Mouse (Mus musculus) E14TG2a.4 (cell line): ENCODE data around the gene Gm49394.
A peak's percentile ranks its signal among the peaks of the same experiment; 100 is the strongest.

Source experiments
- H3K27me3 ChIP-seq: 2 replicates; pipeline ENCODE4 v1.6.1; 2014; ENCODE audit warnings: low read length, control low read depth; ENCODE audit not compliant: insufficient read depth
- H3K36me3 ChIP-seq: 2 replicates; pipeline ENCODE4 v1.6.1; 2014; ENCODE audit warnings: low read length, control low read depth; ENCODE audit not compliant: insufficient read depth
- H3K4me1 ChIP-seq: replicated peaks from 2 replicates; pipeline ENCODE4 v1.6.1; 2014; ENCODE audit warnings: low read depth, low read length, control low read depth
- H3K4me3 ChIP-seq: replicated peaks from 2 replicates; pipeline ENCODE4 v1.5.1; 2014; ENCODE audit warnings: mild to moderate bottlenecking, low read length
- H3K9me3 ChIP-seq: 2 replicates; pipeline ENCODE4 v1.6.1; 2014; ENCODE audit warnings: low read length, control low read depth
- CTCF ChIP-seq: conservative IDR thresholded peaks from 2 replicates; pipeline ENCODE4 v1.5.1; 2014; ENCODE audit warnings: low read length
- NANOG ChIP-seq: IDR thresholded peaks from 2 replicates; pipeline ENCODE4 v1.6.1; 2014; ENCODE audit warnings: borderline replicate concordance, low read length, mixed read lengths
- POU5F1 ChIP-seq: IDR thresholded peaks from 2 replicates; pipeline ENCODE4 v1.6.1; 2014; ENCODE audit warnings: low read length, borderline replicate concordance

Gene Gm49394

GRCm38 (mm10) chr7:142671067-142671466 lies 1.3 kb upstream of the Gm49394 start:
- TF ChIP-seq CTCF, result no peak
- TF ChIP-seq POU5F1, result no peak
- TF ChIP-seq NANOG, result no peak
- Histone ChIP-seq H3K4me3 (no peak overlapping the region), H3K27me3 (peaks cover 37% of the 10 kb centered on the region), H3K9me3 (peaks cover 58% of the 10 kb centered on the region), H3K36me3 (no peaks in the 10 kb centered on the region), H3K4me1 (no peaks in the 10 kb centered on the region)

GRCm38 (mm10) chr7:142668328-142668727 lies 1.4 kb downstream of the Gm49394 start:
- H3K27me3 ChIP-seq, result peaks cover 44% of the 10 kb centered on the region
- TF ChIP-seq CTCF, result no peak
- no peak for TF ChIP-seq POU5F1
- TF ChIP-seq NANOG, result no peak
- H3K9me3 ChIP-seq, result peaks cover 63% of the 10 kb centered on the region
- H3K4me3 ChIP-seq, result no peak overlapping the region
- H3K4me1 ChIP-seq, result peaks cover 15% of the 10 kb centered on the region
- H3K36me3 ChIP-seq, result no peaks in the 10 kb centered on the region

- Histone ChIP-seq H3K36me3 (no peaks in the 10 kb centered on the region), H3K9me3 (peaks cover 63% of the 10 kb centered on the region), H3K4me1 (peaks cover 15% of the 10 kb centered on the region), H3K4me3 (no peak overlapping the region), H3K27me3 (peaks cover 50% of the 10 kb centered on the region)
- TF ChIP-seq CTCF (no peak), POU5F1 (no peak), NANOG (no peak)
Measured at GRCm38 (mm10) chr7:142667521-142667920, 2.2 kb downstream of the Gm49394 start.

- peaks cover 15% of the 10 kb centered on the region for H3K4me1 ChIP-seq
- TF ChIP-seq CTCF, result no peak
- TF ChIP-seq NANOG, result no peak
- H3K4me3 ChIP-seq, result no peak within 1 kb of the TSS
- H3K36me3 ChIP-seq, result no peaks in the 10 kb centered on the region
- H3K27me3 ChIP-seq, result peaks cover 57% of the 10 kb centered on the region
- H3K9me3 ChIP-seq, result peaks cover 58% of the 10 kb centered on the region
Measured at GRCm38 (mm10) chr7:142666659-142667058, 3.1 kb downstream of the Gm49394 start, which contains the start of gene Igf2. Gene Igf2, minus strand, starts transcription at chr7:142666816.

GRCm38 (mm10) chr7:142666109-142666508 lies 3.6 kb downstream of the Gm49394 start:
- H3K4me3 ChIP-seq, result no peak overlapping the region
- peaks cover 52% of the 10 kb centered on the region for H3K9me3 ChIP-seq
- TF ChIP-seq CTCF (no peak), POU5F1 (no peak), NANOG (no peak)
- peaks cover 18% of the 10 kb centered on the region for H3K4me1 ChIP-seq
- H3K36me3 ChIP-seq, result no peaks in the 10 kb centered on the region
- H3K27me3 ChIP-seq, result peaks cover 63% of the 10 kb centered on the region

GRCm38 (mm10) chr7:142665364-142665763 lies 4.4 kb downstream of the Gm49394 start:
- Histone ChIP-seq H3K9me3 (peaks cover 46% of the 10 kb centered on the region), H3K27me3 (peaks cover 70% of the 10 kb centered on the region), H3K4me1 (peaks cover 25% of the 10 kb centered on the region), H3K4me3 (no peak overlapping the region), H3K36me3 (no peaks in the 10 kb centered on the region)
- TF ChIP-seq CTCF (no peak), NANOG (no peak), POU5F1 (no peak)

GRCm38 (mm10) chr7:142664465-142665029 lies 5.2 kb downstream of the Gm49394 start:
- Histone ChIP-seq H3K9me3 (peaks cover 37% of the 10 kb centered on the region), H3K36me3 (no peaks in the 10 kb centered on the region), H3K4me3 (no peak overlapping the region; the same call in 1 of the 2 replicates), H3K4me1 (peaks cover 33% of the 10 kb centered on the region), H3K27me3 (peaks cover 78% of the 10 kb centered on the region)
- TF ChIP-seq NANOG, result no peak
- no peak for TF ChIP-seq POU5F1

- Histone ChIP-seq H3K27me3 (peaks cover 80% of the 10 kb centered on the region), H3K4me3 (peak overlapping the region; percentile 56), H3K36me3 (no peaks in the 10 kb centered on the region), H3K4me1 (peaks cover 33% of the 10 kb centered on the region), H3K9me3 (peaks cover 33% of the 10 kb centered on the region)
- TF ChIP-seq CTCF (no peak), POU5F1 (no peak), NANOG (no peak)
Measured at GRCm38 (mm10) chr7:142663931-142664421, 5.8 kb downstream of the Gm49394 start.

GRCm38 (mm10) chr7:142663151-142663550 lies 6.6 kb downstream of the Gm49394 start:
- H3K27me3 ChIP-seq, result peaks cover 88% of the 10 kb centered on the region
- H3K9me3 ChIP-seq, result peaks cover 26% of the 10 kb centered on the region
- peaks cover 41% of the 10 kb centered on the region for H3K4me1 ChIP-seq
- TF ChIP-seq NANOG (no peak), POU5F1 (no peak), CTCF (no peak)
- no peaks in the 10 kb centered on the region for H3K36me3 ChIP-seq
- H3K4me3 ChIP-seq, result no peak overlapping the region
